Mouse (Mus musculus) liver, adult 2 months (tissue): ENCODE data around the gene Prdm2.

Source experiments
- CTCF ChIP-seq: fragments of 200-500 bp; IDR thresholded peaks from 2 replicates; pipeline ENCODE4 v1.5.1; 2011; ENCODE audit warnings: low read depth, low read length, control low read depth
- POLR2A ChIP-seq: fragments of 200-500 bp; IDR thresholded peaks from 2 replicates; pipeline ENCODE4 v1.6.1; 2011; ENCODE audit warnings: low read length, control low read depth; ENCODE audit not compliant: insufficient read depth; ENCODE audit errors: extremely low read depth

GRCm38 (mm10) chr4:143141645-143142259 lies 71.0 kb downstream of the Prdm2 start:
- TF ChIP-seq CTCF (no peak), POLR2A (no peak)
